Mouse (Mus musculus) heart, embryonic 12.5 days (tissue): ENCODE measurements around the gene Zfp775. TPM values are rescaled to one million over a fixed set of nuclear protein-coding genes. Genes with fewer than 3 reads are reported as not detected.

ENCODE experiments used
- ATAC-seq: fragments of 200-750 bp; cut with Nextera tagmentation; 2 replicates; pipeline ENCODE4 v1.8.0; 2017; ENCODE audit warnings: moderate TSS enrichment, moderate library complexity; ENCODE audit not compliant: insufficient number of reproducible peaks, low FRiP score
- H3K27ac ChIP-seq: fragments of 300-500 bp; sonication (generic); 2 replicates; pipeline ENCODE4 v1.5.1; 2016; ENCODE audit warnings: mild to moderate bottlenecking, moderate library complexity; ENCODE audit not compliant: poor library complexity, severe bottlenecking
- H3K27me3 ChIP-seq: fragments of 300-500 bp; sonication (generic); replicated peaks from 2 replicates; pipeline ENCODE4 v1.6.1; 2016; ENCODE audit warnings: mild to moderate bottlenecking, moderate library complexity
- H3K36me3 ChIP-seq: fragments of 300-500 bp; sonication (generic); 2 replicates; pipeline ENCODE4 v1.6.1; 2016; ENCODE audit warnings: mild to moderate bottlenecking, moderate library complexity
- H3K4me1 ChIP-seq: fragments of 300-500 bp; sonication (generic); replicated peaks from 2 replicates; pipeline ENCODE4 v1.6.1; 2016; ENCODE audit warnings: mild to moderate bottlenecking
- H3K4me2 ChIP-seq: fragments of 300-500 bp; sonication (generic); 2 replicates; pipeline ENCODE4 v1.6.1; 2016; ENCODE audit warnings: mild to moderate bottlenecking, moderate library complexity
- H3K4me3 ChIP-seq: fragments of 300-500 bp; sonication (generic); 2 replicates; pipeline ENCODE4 v1.5.1; 2016; ENCODE audit warnings: mild to moderate bottlenecking
- H3K9ac ChIP-seq: fragments of 300-500 bp; sonication (generic); 2 replicates; pipeline ENCODE4 v1.6.1; 2016; ENCODE audit warnings: mild to moderate bottlenecking, moderate library complexity
- H3K9me3 ChIP-seq: fragments of 300-500 bp; sonication (generic); replicated peaks from 2 replicates; pipeline ENCODE4 v1.6.1; 2016; ENCODE audit warnings: mild to moderate bottlenecking, moderate library complexity
- WGBS: fragments of 180-500 bp; shearing (Covaris S2); methylation state at CpG from one replicate; pipeline ENCODE4 v1.1.7; 2016; 5-methylcytosine and 5-hydroxymethylcytosine counted together
- polyA plus RNA-seq: library from polyadenylated mRNA; unstranded; fragments of >200 nt; fragmentation: Nextera tagmentation; extraction: Ambion mirVana; gene quantifications from 2 replicates; pipeline ENCODE4 v1.2.1, GENCODE M21; 2016

The Zfp775 gene
- polyA plus RNA-seq, 1 experiment from 2014 or later: 5.6 TPM

DNA sequence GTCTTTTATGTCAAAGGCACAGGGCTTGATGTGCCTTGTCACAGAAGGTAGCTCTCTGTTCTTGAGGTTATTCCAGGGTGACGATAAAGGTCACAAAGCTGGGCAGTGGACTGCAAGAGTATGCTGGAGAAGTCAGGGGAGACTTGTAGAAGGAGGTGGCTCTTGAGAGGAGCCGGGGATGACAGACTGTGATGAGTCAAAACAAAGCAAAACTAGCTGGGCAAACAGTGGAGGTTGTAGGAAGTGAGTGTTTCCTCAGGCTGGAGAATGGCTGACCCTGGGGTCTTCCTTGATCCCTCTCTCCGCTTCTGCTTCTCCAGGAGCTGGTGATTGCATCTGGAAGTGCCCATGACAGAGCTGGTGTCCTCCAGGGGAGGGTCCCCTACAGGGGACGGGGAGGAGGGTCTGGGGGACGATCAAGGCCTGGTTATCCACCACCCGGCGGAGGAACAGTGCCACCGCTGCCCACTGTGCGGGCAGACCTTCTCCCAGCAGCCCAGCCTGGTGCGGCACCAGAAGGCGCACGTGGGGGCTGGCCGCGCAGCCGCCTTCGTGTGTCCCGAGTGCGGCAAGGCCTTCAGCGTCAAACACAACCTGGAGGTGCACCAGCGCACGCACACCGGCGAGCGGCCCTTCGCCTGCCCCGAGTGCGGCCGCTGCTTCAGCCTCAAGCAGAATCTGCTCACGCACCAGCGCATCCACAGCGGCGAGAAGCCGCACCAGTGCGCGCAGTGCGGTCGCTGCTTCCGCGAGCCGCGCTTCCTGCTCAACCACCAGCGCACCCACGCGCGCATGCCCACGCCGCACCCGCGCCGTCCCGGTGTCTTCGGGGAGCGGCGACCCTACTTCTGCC lies 27.2 kb downstream of the Zfp775 start:
- Histone ChIP-seq H3K27ac (no peak overlapping the region), H3K9ac (peak overlapping the region; percentile 57), H3K4me3 (peak overlapping the region; percentile 41), H3K36me3 (no peaks in the 10 kb centered on the region), H3K27me3 (peaks cover 35% of the 10 kb centered on the region), H3K9me3 (no peaks in the 10 kb centered on the region), H3K4me1 (peaks cover 23% of the 10 kb centered on the region), H3K4me2 (peak overlapping the region; percentile 82)
- ATAC-seq: peak; percentile 26; the same call in 1 of the 2 replicates
- 7% methylated on average over 54 of the region's 54 CpGs for WGBS

DNA sequence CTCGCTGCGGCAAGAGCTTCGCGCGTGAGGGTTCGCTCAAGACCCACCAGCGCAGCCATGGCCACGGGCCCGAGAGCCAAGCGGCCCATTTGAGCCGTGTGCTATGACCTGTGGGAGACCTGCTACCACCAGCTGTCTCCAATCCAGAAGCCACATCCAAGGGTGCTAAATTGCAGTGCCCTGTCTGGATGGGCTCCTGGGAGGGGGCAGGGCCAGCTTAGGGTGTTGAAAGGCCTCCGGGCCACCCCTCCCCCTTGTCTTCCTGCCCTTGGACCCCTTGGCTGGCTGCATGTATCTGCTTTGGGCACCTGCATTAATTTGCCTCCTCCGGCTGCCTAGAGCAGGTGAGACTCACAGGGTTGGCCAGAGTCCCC lies 27.8 kb downstream of the Zfp775 start:
- H3K9ac ChIP-seq: peak overlapping the region; percentile 57
- peaks cover 35% of the 10 kb centered on the region for H3K27me3 ChIP-seq
- H3K4me1 ChIP-seq: peaks cover 23% of the 10 kb centered on the region
- H3K9me3 ChIP-seq: no peaks in the 10 kb centered on the region
- whole genome bisulfite sequencing: 20% methylated on average over 13 of the region's 13 CpGs
- ATAC-seq: no peak; the same call in 1 of the 2 replicates
- peak overlapping the region; percentile 41 for H3K4me3 ChIP-seq
- H3K36me3 ChIP-seq: no peaks in the 10 kb centered on the region
- no peak overlapping the region for H3K27ac ChIP-seq
- H3K4me2 ChIP-seq: peak overlapping the region; percentile 82

DNA sequence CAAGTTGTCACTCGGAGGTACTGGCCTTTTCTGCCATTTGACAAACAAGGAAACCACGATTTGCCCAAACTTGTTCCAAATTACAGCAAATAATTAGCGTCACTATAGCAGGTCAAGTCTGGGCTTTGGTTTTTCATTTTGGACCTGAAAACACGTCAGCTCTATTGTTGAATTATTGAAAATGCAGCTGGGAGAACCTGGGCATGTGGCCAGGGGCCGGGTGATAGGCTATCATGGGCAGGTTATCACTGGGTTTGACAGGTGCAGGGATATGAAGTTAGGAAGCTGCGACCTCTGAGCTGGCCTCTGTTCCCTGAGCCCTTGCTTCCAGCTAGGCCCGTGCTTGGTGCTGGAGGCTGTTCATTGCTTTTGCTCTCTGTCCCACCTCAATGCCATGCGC lies 29.0 kb downstream of the Zfp775 start:
- Histone ChIP-seq H3K4me1 (peaks cover 23% of the 10 kb centered on the region), H3K9ac (no peak overlapping the region), H3K4me2 (no peak overlapping the region), H3K4me3 (no peak overlapping the region), H3K27me3 (peaks cover 30% of the 10 kb centered on the region), H3K36me3 (no peaks in the 10 kb centered on the region), H3K9me3 (no peaks in the 10 kb centered on the region), H3K27ac (no peak overlapping the region)
- no peak for ATAC-seq
- 83% methylated on average over 8 of the region's 8 CpGs for WGBS

DNA sequence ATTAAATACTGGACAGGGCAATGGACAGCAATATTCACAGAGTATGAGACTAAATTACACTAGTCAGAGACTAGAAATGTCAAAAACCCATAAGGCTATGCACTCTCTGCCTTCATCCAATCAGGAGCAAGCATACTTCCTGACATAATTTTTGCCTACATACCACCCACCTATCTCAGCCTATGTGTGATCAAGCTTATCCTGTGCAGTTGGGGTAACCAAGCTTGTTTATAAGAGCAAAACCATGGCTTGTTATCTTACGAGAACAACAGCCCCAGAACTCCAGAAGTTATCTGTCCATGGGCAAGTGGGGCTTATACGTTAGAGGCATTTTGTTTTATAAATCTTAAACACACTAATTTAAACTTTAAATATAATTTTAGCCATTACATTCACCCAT lies 33.2 kb downstream of the Zfp775 start:
- Histone ChIP-seq H3K36me3 (no peaks in the 10 kb centered on the region), H3K4me3 (no peak overlapping the region), H3K27me3 (peaks cover 10% of the 10 kb centered on the region; the same call in 1 of the 2 replicates), H3K9me3 (no peaks in the 10 kb centered on the region), H3K4me2 (no peak overlapping the region), H3K9ac (no peak overlapping the region), H3K27ac (no peak overlapping the region), H3K4me1 (peaks cover 8% of the 10 kb centered on the region)
- no peak for ATAC-seq
- WGBS: 74% methylated on average over 2 of the region's 2 CpGs

DNA sequence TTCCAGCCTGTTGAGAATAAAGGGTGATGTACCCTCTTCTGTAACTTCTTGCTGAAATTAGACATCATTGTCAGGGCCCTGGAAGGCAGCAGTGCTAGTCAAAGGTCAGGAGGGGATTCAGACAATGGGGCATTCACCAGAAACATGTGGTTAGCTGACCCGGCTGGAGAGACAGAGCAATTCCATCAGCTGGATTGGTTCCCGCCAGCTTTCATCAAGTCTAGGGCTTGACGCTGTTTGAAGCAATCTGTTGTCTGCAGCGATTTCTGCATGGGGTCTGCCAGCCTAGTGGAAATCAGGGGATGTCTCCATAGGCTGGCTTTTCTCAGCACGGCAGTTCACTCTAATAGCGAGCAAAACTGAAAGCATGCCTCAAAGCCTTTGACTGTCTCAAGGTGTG lies 34.7 kb downstream of the Zfp775 start:
- no peak for ATAC-seq
- peaks cover 7% of the 10 kb centered on the region; the same call in 1 of the 2 replicates for H3K27me3 ChIP-seq
- no peak overlapping the region for H3K4me2 ChIP-seq
- peaks cover 8% of the 10 kb centered on the region for H3K4me1 ChIP-seq
- no peaks in the 10 kb centered on the region for H3K36me3 ChIP-seq
- 0 out of 2 replicates have a peak overlapping the region, but pooled peaks have one; percentile 2 for H3K27ac ChIP-seq
- no peak overlapping the region for H3K9ac ChIP-seq
- H3K9me3 ChIP-seq: no peaks in the 10 kb centered on the region
- H3K4me3 ChIP-seq: no peak overlapping the region
- WGBS: 31% methylated on average over 6 of the region's 6 CpGs

DNA sequence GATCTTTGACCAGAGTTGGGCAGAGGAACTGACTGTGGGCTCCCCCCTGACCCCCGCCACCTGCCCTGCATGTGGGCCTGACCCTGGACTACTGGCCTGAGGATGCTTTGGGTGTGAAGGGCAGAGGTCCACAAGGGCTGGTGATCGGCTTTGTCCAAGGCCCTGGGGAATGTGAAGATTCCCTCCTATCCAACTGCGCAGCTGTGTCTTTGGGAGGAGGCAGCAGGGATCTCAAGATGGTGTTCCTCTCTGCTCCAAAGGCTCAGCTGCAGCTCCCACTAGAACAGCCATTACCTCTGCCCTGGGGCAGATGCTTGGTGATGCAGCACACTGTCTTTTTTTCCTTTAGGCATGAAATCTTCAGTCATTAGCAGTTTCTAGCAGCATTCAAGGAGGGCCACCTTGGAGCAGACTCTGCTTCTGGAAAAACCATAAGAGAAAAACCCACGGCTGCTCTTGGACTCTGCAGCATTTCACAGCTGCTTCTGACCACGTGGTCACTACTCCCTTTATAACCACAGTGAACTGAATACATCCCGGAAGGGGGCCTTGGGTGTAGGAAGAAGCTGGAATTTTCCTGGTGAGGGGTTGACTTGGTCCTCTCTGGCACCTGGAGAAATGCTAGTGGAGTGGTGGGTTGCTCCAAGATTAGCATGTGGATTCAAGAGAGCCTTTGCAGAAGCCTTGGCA lies 36.1 kb downstream of the Zfp775 start:
- H3K4me2 ChIP-seq: no peak overlapping the region
- H3K27me3 ChIP-seq: no peaks in the 10 kb centered on the region
- ATAC-seq: no peak
- H3K27ac ChIP-seq: no peak overlapping the region
- H3K4me3 ChIP-seq: no peak overlapping the region
- no peak overlapping the region for H3K9ac ChIP-seq
- 64% methylated on average over 6 of the region's 6 CpGs for WGBS
- H3K4me1 ChIP-seq: peaks cover 8% of the 10 kb centered on the region
- no peaks in the 10 kb centered on the region for H3K36me3 ChIP-seq
- H3K9me3 ChIP-seq: no peaks in the 10 kb centered on the region

DNA sequence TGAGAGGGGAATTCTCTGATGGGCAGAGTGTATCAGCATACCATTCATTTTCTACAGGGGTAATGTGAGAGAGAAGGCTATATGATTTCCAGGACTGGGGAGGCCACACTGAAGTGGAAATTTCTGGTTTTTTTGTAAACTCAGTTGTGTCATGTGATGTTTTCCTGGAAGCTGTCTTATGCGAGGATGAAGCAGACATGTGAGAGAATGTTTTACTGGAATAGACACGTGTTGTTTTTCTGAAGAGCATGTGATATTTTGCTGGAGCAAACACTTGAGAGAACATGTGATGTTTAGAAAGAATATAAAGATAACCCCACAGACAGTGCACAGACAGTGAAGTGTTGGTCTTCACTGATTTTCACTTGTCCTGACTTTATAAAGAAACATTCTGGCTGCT lies 36.7 kb downstream of the Zfp775 start:
- Histone ChIP-seq H3K4me2 (no peak overlapping the region), H3K36me3 (no peaks in the 10 kb centered on the region), H3K9ac (no peak overlapping the region), H3K27ac (no peak overlapping the region), H3K9me3 (no peaks in the 10 kb centered on the region), H3K4me3 (no peak overlapping the region), H3K4me1 (peaks cover 8% of the 10 kb centered on the region), H3K27me3 (no peaks in the 10 kb centered on the region)
- ATAC-seq: no peak
- WGBS: 72% methylated on average over 2 of the region's 2 CpGs

DNA sequence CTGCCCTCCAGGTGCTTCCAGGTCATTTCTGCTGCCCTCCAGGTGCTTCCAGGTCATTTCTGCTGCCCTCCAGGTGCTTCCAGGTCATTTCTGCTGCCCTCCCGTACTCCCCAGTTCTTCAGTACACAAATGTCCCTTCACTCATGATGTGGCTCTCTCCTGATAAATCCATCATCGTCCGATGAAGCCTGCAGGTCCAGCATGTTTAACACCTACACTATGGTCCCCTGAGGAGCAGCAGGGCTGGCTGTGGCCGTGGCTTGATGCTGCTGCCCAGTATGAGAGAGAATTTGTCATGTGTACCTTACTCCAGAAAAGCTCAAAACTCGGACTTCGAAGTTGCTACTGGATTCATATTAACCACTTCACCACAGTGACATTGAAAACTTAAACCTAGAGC lies 39.5 kb downstream of the Zfp775 start:
- WGBS: 70% methylated on average over 6 of the region's 6 CpGs
- Histone ChIP-seq H3K4me1 (peaks cover 11% of the 10 kb centered on the region), H3K27ac (no peak overlapping the region), H3K4me3 (no peak overlapping the region), H3K36me3 (no peaks in the 10 kb centered on the region), H3K9ac (no peak overlapping the region), H3K27me3 (no peaks in the 10 kb centered on the region), H3K4me2 (no peak overlapping the region), H3K9me3 (no peaks in the 10 kb centered on the region)
- no peak for ATAC-seq

DNA sequence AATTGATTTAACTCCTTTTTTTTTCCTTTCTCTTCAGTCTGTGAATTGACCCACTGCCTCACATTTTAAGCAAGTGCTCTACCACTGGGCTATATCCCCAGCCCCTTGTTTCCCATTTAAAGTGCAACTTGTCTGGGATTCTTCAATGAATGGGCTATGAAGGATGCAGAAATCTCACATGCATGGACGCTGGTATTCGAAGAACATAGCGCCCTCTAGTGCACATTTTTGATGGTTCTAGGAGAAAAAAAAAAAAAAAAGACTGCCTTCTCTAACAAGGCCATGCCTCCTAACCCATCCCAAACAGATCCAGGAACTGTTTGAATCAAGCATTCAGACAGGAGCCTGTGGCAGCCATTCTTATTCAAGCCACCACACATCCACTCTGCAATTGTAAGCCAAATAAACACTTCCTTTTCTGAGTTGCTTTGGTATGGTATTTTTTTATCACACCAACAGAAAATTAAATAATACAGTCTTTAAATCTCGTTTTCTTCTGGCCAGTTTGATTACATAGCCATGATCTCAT lies 41.0 kb downstream of the Zfp775 start:
- WGBS: 20% methylated on average over 4 of the region's 4 CpGs
- H3K9me3 ChIP-seq: no peaks in the 10 kb centered on the region
- H3K4me1 ChIP-seq: peaks cover 3% of the 10 kb centered on the region; the same call in 1 of the 2 replicates
- no peak for ATAC-seq
- H3K9ac ChIP-seq: no peak overlapping the region
- no peak overlapping the region for H3K4me3 ChIP-seq
- H3K36me3 ChIP-seq: no peaks in the 10 kb centered on the region
- no peak overlapping the region for H3K27ac ChIP-seq
- H3K4me2 ChIP-seq: no peak overlapping the region
- H3K27me3 ChIP-seq: no peaks in the 10 kb centered on the region

DNA sequence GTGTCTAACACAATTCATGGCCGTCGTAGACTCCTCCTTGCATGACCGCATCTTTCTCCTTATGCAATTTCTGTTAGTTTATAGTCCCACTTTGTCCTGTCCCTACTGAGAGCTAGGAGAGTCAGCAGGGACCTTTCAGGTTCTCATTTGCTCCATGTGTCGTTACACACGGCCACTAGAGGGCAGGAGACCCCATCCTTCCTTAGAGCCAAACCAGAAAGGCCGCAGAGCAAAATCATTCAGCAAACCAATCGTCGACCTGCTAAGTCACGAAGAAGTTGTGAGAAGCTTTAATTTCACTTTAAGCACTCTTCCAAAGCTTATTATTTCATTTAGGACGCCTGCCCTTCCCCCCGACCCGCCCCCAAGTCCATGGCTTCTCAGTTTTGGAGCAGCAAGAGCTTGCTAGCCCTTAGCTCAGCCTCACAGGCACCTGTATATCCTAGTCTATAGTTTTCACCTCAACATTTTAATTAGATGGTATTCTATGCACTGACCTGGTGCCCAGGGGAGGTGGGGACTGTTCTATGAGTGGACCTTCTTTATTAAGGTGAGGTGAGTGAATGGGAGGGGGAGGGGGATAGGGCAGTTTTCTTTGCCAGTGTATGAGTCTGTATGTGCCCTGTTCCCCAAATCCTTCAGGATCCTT lies 43.9 kb downstream of the Zfp775 start:
- H3K9ac ChIP-seq: no peak overlapping the region
- no peak overlapping the region for H3K4me2 ChIP-seq
- ATAC-seq: no peak
- no peak overlapping the region for H3K4me3 ChIP-seq
- H3K4me1 ChIP-seq: peaks cover 3% of the 10 kb centered on the region; the same call in 1 of the 2 replicates
- H3K27ac ChIP-seq: no peak overlapping the region
- H3K27me3 ChIP-seq: no peaks in the 10 kb centered on the region
- 10% methylated on average over 12 of the region's 12 CpGs for WGBS
- no peaks in the 10 kb centered on the region for H3K36me3 ChIP-seq
- H3K9me3 ChIP-seq: no peaks in the 10 kb centered on the region

DNA sequence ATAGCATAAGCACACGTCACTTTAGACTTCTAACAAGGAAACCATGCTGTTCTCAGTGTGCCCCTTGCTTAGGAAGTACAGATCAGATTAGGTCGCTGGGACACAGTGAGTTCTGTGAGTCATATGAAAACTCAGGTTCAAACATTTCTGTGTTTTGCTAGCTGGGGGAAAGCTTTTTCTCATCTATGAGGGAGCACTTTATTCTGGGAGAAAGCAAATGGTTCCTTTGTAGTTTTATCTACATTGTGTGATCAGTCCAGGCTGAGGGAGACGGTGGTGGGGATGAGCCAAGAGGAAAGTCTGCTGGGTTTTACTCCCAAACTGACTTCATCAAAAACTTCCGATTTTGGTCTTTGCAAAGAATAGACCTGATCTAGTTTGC lies 44.4 kb downstream of the Zfp775 start:
- no peak for ATAC-seq
- H3K4me1 ChIP-seq: peaks cover 3% of the 10 kb centered on the region; the same call in 1 of the 2 replicates
- WGBS: 57% methylated on average over 4 of the region's 4 CpGs

More for the DNA sequence above, 44.4 kb downstream of the Zfp775 start:
- Histone ChIP-seq H3K9ac (no peak overlapping the region), H3K27ac (no peak overlapping the region), H3K4me2 (no peak overlapping the region), H3K27me3 (no peaks in the 10 kb centered on the region), H3K9me3 (no peaks in the 10 kb centered on the region), H3K4me3 (no peak overlapping the region), H3K36me3 (no peaks in the 10 kb centered on the region)
